Mouse (Mus musculus) limb, embryonic 10.5 days (tissue): ENCODE measurements around the gene Hist2h3c2. TPM values are rescaled to one million over a fixed set of nuclear protein-coding genes. Genes with fewer than 3 reads are reported as not detected.
A peak's percentile ranks its signal among the peaks of the same experiment; 100 is the strongest.
"Not testable (repeated sequence)": the region's sequence is repeated elsewhere in the genome, so short reads cannot be mapped to it uniquely, and the experiment has no call there.

Source experiments
- DNase-seq: peaks from one replicate; pipeline ENCODE4 v3.0.0-alpha.2; 2017; ENCODE audit warnings: low spot score
- H3K27ac ChIP-seq: fragments of 300-500 bp; sonication (generic); 2 replicates; pipeline ENCODE4 v1.5.1; 2016; ENCODE audit warnings: mild to moderate bottlenecking
- H3K27me3 ChIP-seq: fragments of 300-500 bp; sonication (generic); 2 replicates; pipeline ENCODE4 v1.6.1; 2016; ENCODE audit warnings: low read depth, mild to moderate bottlenecking; ENCODE audit not compliant: poor library complexity, severe bottlenecking
- H3K36me3 ChIP-seq: fragments of 300-500 bp; sonication (generic); 2 replicates; pipeline ENCODE4 v1.6.1; 2016; ENCODE audit warnings: mild to moderate bottlenecking, moderate library complexity
- H3K4me1 ChIP-seq: fragments of 300-500 bp; sonication (generic); 2 replicates; pipeline ENCODE4 v1.6.1; 2016
- H3K4me3 ChIP-seq: fragments of 300-500 bp; sonication (generic); 2 replicates; pipeline ENCODE4 v1.5.1; 2016; ENCODE audit warnings: mild to moderate bottlenecking, moderate library complexity
- H3K9me3 ChIP-seq: fragments of 300-500 bp; sonication (generic); replicated peaks from 2 replicates; pipeline ENCODE4 v1.6.1; 2016; ENCODE audit warnings: mild to moderate bottlenecking
- WGBS: fragments of 180-500 bp; shearing (Covaris S2); methylation state at CpG from one replicate; pipeline ENCODE4 v1.1.7; 2016; 5-methylcytosine and 5-hydroxymethylcytosine counted together
- polyA plus RNA-seq: library from polyadenylated mRNA; unstranded; fragments of >200 nt; fragmentation: Nextera tagmentation; extraction: Ambion mirVana; gene quantifications from 2 replicates; pipeline ENCODE4 v1.2.1, GENCODE M21; 2016

Hist2h3c2 gene
- polyA plus RNA-seq, 1 experiment from 2014 or later: 7.3 TPM

DNA sequence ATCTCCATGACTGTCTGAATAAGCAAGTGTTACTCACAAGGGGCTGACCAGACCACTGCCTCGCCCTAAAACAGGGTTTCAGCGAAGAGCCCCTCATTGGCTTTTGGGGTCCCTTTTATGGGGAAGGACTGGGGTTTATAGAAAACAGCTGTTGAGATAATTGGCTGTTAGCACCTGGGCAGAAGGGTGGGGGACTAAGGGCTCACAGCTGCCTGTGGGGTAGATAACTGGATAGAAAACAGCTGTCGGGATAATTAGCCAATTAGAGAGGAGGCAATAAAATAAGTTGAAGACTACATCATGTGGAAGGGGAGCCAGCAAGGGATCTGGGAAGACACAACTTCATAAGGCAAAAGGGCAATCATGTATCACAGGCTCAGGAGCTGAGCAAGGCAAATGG is 12.0 kb upstream of the Hist2h3c2 start:
- Histone ChIP-seq H3K36me3 (no peaks in the 10 kb centered on the region), H3K4me1 (peaks cover 46% of the 10 kb centered on the region), H3K4me3 (no peak overlapping the region), H3K9me3 (no peaks in the 10 kb centered on the region), H3K27ac (no peak overlapping the region), H3K27me3 (peaks cover 44% of the 10 kb centered on the region)
- WGBS: 34% methylated on average over 3 of the region's 3 CpGs
- DNase-seq: peak; percentile 49

DNA sequence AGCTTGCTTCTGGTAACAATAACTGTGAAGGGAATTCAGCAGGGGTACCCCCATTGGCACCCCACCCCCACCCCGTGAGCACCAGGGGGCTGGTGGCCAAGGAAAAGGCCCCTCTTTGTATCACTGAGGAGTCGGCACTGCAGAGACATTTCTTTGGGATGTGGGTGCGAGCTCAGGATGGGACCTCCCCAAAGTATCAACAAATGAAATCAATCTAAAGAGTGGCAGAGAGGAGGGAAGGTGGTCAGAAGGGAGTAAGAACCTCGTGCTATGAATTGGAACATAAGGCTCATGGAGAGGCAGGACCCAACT is 10.1 kb upstream of the Hist2h3c2 start:
- DNase-seq: no peak
- WGBS: 55% methylated on average over 4 of the region's 4 CpGs
- Histone ChIP-seq H3K36me3 (no peaks in the 10 kb centered on the region), H3K27me3 (peaks cover 27% of the 10 kb centered on the region), H3K4me3 (peak overlapping the region; percentile 56; the same call in 1 of the 2 replicates), H3K4me1 (peaks cover 52% of the 10 kb centered on the region), H3K9me3 (no peaks in the 10 kb centered on the region), H3K27ac (0 out of 2 replicates have a peak overlapping the region, but pooled peaks have one; percentile 40)

DNA sequence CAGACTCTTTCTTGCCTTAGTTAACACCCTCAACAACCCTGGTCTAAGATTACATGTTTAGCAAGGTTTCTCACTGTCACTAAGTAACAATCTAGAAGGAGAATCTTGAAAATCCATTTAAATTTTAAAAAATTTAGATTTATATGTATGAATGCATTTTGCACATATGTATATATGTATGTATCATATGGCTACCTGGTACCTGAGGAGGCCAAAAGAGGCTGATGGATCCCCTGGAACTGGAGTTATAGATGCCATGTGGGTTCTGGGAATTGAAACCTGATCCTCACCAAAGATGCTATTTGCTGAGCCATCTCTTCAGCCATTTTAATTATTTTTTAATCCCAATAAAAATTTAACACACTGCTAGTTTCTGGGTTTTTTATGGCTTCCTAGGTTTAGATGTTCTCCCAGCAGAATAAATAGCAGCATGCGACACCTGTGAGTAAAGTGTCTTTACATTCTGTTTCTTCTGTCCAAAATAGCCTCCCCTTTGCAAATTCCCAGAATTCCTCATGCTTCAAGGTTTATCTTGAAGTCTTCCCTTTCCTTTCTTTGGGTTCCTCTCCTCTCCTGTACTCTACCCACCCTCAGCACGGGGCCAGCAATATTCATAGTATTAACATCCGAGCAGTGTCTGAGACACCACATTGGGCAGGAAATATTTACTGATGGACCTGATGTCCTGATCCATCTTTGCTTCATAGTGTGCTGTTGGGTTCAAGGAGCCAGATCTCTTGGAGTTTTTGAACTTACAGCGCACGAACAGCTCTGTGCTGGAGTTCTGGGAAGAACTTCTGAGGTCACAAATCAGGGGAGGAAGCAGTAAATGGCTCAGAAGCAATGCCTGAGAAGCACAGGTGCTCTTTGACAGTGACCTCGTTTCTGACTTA is 9.5 kb upstream of the Hist2h3c2 start:
- no peaks in the 10 kb centered on the region for H3K36me3 ChIP-seq
- WGBS: 55% methylated on average over 6 of the region's 6 CpGs
- no peak for DNase-seq
- peaks cover 58% of the 10 kb centered on the region for H3K4me1 ChIP-seq
- peak overlapping the region; percentile 85; the same call in 1 of the 2 replicates for H3K27ac ChIP-seq
- peak overlapping the region; percentile 56 for H3K4me3 ChIP-seq
- H3K27me3 ChIP-seq: peaks cover 21% of the 10 kb centered on the region
- no peaks in the 10 kb centered on the region for H3K9me3 ChIP-seq

DNA sequence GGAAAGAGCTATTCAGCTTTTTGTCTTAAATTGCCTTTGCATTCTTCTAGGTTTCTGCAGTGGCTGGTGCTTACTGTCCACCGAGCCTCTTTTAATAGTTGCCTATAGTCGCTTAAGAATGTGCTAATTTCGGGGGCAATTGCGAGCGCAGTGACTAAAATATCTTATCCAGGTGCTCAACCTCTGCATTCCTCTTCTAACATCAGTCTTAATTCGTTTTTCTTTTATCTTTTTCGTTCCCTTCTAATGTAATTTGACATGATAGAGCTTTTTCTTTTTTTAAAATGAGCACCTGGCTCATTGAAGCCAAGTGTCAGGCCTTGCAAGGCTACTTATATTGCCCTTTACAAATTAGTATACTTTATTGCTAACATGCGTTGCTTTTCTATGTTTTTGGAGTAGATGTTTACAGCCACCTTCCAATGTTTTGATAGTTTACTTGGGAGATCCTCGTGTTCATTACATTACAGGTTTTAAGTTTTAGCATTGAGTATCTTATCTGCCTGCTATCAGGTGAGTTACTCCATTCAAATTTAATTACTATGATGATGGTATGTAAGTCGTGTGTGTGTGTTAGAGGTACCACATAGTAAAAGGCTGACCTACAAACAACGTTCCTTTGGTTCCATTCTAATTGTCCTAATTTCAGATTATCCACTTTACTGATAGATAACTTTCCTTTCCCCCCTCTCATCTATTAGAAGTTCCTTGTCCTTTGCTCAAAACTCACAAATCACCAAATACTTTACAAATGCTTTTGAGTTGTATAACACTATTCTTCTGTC is 8.6 kb upstream of the Hist2h3c2 start:
- Histone ChIP-seq H3K4me3 (peak overlapping the region; percentile 56), H3K4me1 (peaks cover 66% of the 10 kb centered on the region), H3K9me3 (no peaks in the 10 kb centered on the region), H3K27ac (peak overlapping the region; percentile 85), H3K27me3 (peaks cover 13% of the 10 kb centered on the region), H3K36me3 (no peaks in the 10 kb centered on the region)
- DNase-seq: no peak
- WGBS: 3% methylated on average over 11 of the region's 11 CpGs

DNA sequence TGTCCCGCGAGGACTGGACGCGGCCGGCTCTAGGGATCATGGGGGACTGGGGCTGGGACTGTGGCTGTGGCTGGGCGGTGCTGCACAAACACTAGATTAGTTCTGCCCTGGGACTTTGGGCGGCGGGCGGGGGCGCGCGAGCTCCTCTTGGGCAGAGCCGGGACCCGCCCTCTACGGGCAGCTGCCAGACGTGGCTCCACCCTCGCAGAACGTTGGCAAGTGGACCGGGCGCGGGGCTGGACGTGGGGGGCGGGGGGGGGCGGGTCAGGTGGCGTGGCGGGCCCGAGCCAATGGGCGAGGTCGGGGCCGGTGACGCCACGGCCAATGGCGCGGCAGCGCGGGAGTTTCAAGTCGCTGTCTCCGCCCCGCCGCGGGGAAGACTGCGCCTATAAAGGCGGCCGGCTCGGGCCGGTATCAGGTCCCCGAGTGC is 7.5 kb upstream of the Hist2h3c2 start, which contains the start of gene Hist2h3c1:
TSS of gene Hist2h3c1 (plus strand) at position 259 of the 430 bp plus-strand sequence.
- H3K27me3 ChIP-seq, H3K9me3 ChIP-seq, H3K36me3 ChIP-seq, DNase-seq: not testable (repeated sequence)
- H3K27ac ChIP-seq: peak within 1 kb of the TSS; percentile 85
- H3K4me3 ChIP-seq: peak within 1 kb of the TSS; percentile 56
- 0% methylated on average over 10 of the region's 47 CpGs for WGBS
- H3K4me1 ChIP-seq: peaks cover 71% of the 10 kb centered on the region

DNA sequence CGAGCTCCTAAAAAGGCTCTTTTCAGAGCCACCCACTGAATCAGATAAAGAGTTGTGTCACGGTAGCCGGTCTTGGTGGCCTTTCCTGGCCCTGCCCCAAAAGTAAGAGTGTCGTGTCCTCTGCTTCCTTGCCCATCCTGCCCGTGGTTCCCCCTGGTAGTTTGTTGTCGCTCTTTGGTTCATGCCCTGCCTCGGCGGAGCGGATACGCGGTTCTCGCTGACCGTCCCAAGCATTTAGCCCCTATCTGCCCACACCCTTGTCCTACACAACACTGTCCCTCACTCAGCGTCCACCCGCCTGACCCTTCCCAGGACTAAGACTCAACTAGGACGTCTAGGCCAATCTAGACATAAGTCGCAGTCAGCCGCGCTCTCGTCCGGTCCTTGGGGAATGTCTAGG is 7.1 kb upstream of the Hist2h3c2 start:
- under 1% methylated on average over 12 of the region's 21 CpGs for WGBS
- H3K4me1 ChIP-seq: peaks cover 70% of the 10 kb centered on the region

DNA sequence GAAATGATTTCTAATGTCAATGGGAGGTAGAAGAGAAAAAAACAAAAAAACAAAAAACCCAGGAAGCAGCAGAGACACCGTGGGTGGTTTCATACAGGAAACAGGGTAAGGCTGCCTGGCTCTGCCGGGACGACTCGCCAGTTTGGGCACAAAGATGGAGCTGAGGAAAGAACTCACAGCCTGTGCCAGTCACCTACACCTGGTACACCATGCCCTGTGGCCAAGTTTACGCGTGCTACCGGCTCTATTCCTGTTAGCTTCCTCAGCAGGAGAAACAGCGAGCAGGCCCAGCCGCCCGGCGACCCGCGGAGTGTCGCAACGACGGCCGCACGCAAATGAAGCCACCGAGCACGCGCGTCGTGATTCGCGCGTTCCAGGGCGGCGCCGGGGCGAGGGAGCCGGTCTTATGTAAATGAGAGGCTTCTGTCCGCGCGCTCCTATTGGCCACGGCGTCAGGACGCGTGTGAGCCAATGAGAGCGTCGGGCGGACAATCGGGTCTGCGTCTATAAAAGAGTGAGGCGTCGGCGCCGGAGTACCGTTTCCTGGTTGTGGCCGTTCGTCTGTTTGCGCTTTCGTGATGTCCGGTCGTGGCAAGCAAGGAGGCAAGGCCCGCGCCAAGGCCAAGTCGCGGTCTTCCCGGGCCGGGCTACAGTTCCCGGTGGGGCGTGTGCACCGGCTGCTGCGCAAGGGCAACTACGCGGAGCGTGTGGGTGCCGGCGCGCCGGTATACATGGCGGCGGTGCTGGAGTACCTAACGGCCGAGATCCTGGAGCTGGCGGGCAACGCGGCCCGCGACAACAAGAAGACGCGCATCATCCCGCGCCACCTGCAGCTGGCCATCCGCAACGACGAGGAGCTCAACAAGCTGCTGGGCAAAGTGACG is 6.3 kb upstream of the Hist2h3c2 start, which contains the start of gene Hist2h2aa1:
TSS of gene Hist2h2aa1 (plus strand) at position 495 of the 884 bp plus-strand sequence.
- not testable (repeated sequence) for H3K9me3 ChIP-seq, H3K27me3 ChIP-seq, H3K36me3 ChIP-seq
- H3K4me3 ChIP-seq: peak within 1 kb of the TSS; percentile 55
- WGBS: under 1% methylated on average over 47 of the region's 88 CpGs
- H3K4me1 ChIP-seq: peaks cover 68% of the 10 kb centered on the region
- DNase-seq: peak; percentile 83
- peak within 1 kb of the TSS; percentile 95 for H3K27ac ChIP-seq

More for the DNA sequence above, 7.1 kb upstream of the Hist2h3c2 start:
- peak overlapping the region; percentile 34; the same call in 1 of the 2 replicates for H3K4me3 ChIP-seq
- H3K36me3 ChIP-seq, H3K27me3 ChIP-seq, H3K27ac ChIP-seq, DNase-seq, H3K9me3 ChIP-seq: not testable (repeated sequence)

DNA sequence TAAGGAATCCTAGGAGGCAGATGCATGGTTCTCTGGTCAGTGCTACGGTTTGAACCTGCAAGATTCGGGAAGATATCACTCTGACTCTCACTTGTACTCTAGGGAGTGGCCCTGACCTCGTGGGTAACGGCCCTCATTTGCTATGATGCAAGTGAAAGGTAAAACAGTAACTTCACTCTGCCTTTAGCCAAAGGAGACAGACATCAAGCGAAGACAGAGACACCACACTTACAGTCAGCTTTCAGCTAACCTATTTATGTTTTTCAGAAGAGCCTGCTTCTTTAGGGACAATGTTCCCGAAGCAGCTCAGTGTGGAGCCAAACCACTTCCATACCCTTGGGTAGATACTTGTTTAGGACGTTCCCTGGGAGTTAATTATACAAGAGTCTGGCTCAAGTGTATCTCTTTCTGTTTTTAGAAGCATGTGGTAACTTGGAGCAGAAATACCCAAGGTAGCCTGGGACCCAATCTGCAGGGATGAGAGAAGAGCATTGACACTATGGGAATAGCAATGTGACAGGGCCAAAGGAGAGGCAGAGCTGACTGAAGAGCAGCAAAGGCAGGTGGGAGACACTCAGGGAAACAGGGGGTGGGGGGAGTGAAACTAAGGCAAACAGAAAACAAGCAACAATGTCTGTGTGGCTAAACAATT is 5.1 kb upstream of the Hist2h3c2 start:
- WGBS: 89% methylated on average over 7 of the region's 7 CpGs
- peaks cover 56% of the 10 kb centered on the region for H3K4me1 ChIP-seq
- H3K36me3 ChIP-seq: no peaks in the 10 kb centered on the region

DNA sequence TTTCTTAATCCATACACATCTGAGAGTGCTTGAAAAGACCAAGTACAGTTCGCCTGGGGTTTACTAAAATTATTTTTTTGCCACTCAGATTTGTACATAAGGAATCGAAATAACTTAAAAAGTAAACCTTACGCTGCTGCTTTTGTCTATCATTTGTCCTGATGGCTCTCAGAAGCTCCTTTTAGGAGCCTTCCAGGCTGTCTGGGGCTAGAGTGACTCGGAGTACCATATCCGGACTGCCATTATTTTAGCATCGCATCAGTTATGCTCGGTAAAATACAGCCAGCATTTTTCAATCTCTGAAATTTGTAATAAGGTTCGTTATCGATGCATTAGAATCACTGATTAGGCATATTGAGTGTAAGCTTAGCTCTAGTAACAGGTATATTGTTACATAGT is 1.9 kb upstream of the Hist2h3c2 start:
- 87% methylated on average over 9 of the region's 9 CpGs for WGBS
- H3K4me3 ChIP-seq: peak overlapping the region; percentile 40

More for the DNA sequence above, 5.1 kb upstream of the Hist2h3c2 start:
- peak overlapping the region; percentile 55 for H3K4me3 ChIP-seq
- no peaks in the 10 kb centered on the region for H3K9me3 ChIP-seq
- H3K27me3 ChIP-seq: peaks cover 2% of the 10 kb centered on the region; the same call in 1 of the 2 replicates
- no peak for DNase-seq
- peak overlapping the region; percentile 95 for H3K27ac ChIP-seq

DNA sequence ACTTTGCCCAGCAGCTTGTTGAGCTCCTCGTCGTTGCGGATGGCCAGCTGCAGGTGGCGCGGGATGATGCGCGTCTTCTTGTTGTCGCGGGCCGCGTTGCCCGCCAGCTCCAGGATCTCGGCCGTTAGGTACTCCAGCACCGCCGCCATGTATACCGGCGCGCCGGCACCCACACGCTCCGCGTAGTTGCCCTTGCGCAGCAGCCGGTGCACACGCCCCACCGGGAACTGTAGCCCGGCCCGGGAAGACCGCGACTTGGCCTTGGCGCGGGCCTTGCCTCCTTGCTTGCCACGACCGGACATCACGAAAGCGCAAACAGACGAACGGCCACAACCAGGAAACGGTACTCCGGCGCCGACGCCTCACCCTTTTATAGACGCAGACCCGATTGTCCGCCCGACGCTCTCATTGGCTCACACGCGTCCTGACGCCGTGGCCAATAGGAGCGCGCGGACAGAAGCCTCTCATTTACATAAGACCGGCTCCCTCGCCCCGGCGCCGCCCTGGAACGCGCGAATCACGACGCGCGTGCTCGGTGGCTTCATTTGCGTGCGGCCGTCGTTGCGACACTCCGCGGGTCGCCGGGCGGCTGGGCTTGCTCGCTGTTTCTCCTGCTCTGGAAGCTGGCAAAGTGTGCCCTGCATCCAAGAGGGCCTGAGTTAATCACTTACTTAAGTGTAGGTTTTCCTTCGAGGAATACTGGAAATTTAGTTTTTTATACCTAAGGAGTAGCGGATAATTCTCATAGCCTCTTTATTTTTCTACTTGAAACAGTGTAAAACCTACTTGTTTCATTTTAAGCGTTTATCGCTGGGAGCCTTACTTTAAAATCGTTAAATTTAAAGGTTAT is 1.2 kb upstream of the Hist2h3c2 start, which contains the start of gene Hist2h2aa2:
TSS of gene Hist2h2aa2 (minus strand) at position 328 of the 850 bp plus-strand sequence.
- 5% methylated on average over 29 of the region's 85 CpGs for WGBS
- H3K4me3 ChIP-seq: peak within 1 kb of the TSS; percentile 40
- H3K4me1 ChIP-seq: peaks cover 49% of the 10 kb centered on the region
- peak; percentile 75 for DNase-seq
- H3K27ac ChIP-seq: peak within 1 kb of the TSS; percentile 95
- H3K36me3 ChIP-seq, H3K27me3 ChIP-seq, H3K9me3 ChIP-seq: not testable (repeated sequence)

More for the DNA sequence above, 1.9 kb upstream of the Hist2h3c2 start:
- H3K36me3 ChIP-seq: no peaks in the 10 kb centered on the region
- H3K4me1 ChIP-seq: peaks cover 49% of the 10 kb centered on the region
- H3K27ac ChIP-seq: peak overlapping the region; percentile 95
- no peaks in the 10 kb centered on the region for H3K9me3 ChIP-seq
- no peaks in the 10 kb centered on the region for H3K27me3 ChIP-seq
- DNase-seq: no peak

DNA sequence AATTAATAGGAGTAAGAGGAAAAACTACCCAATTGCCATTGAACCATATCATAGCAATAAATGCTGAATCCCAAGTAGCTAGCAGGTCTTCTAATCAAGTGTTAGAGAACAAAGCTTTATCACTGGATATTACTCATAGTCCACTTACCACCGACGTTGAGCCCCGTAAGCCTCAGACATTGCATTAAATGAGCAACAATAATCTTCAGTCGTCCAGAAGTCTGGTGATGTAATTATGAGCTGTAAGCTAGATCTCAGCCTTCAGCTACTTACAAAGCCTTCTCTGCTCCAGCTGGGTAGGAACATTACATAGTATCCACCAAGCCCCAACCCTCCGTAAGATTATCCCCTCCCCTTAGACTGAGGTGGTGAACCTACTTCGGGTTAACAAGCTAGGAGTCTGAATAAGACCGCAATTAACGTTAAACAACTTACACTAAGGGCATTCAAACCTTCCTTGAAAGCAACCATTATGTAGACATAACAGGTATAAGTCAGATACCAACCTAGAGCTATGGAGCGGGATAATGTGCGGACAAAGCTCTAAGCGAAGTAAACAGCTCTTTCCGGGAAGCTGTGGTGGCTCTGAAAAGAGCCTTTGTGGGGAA is 919 bp downstream of the Hist2h3c2 start:
- Histone ChIP-seq H3K36me3 (no peaks in the 10 kb centered on the region), H3K4me3 (peak overlapping the region; percentile 57), H3K4me1 (peaks cover 28% of the 10 kb centered on the region), H3K27me3 (no peaks in the 10 kb centered on the region), H3K9me3 (no peaks in the 10 kb centered on the region), H3K27ac (peak overlapping the region; percentile 90)
- under 1% methylated on average over 12 of the region's 12 CpGs for WGBS
- DNase-seq: peak; percentile 43
